Mouse (Mus musculus): Measurements from ENCODE around the gene Trim39.

Trim39 gene

DNA sequence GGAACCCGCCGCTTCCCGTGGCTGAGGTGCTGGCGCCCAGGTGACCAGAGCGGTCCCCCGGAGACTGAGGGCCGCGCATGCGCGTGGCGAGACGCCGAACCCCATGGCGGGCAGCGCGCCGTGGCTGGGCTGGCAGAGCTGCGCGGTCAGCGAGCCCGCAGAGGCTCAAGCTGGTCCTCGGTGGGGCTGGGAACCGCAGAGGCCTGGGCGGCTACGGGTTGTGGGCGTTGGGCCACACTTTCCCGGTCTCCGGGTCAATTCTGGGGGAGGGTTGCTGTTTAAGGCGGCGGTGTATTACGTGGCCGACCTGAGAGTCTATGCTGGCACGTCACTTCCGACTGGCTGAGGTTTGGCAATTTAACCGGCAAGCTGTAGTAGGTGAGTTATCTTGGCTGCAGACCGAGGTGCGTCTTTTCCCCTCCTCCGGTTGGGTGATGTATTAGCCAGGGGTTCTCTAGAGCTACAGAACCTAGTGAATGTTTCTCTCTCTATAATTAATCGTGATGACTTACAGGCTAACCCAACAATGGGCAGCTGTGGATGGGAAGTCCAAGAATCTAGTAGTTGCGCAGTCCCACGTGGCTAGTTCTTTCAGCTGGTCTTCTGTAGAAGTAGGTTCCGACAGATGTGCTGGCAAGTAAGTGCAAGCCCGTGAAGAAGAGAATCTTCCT, at the start of gene Trim39:
Gene Trim39 (minus strand): TSS at position 662 of the 671 bp plus-strand sequence.
- DNase-seq (ENCODE audit: low read depth, low spot score), result peak; percentile 65

DNA sequence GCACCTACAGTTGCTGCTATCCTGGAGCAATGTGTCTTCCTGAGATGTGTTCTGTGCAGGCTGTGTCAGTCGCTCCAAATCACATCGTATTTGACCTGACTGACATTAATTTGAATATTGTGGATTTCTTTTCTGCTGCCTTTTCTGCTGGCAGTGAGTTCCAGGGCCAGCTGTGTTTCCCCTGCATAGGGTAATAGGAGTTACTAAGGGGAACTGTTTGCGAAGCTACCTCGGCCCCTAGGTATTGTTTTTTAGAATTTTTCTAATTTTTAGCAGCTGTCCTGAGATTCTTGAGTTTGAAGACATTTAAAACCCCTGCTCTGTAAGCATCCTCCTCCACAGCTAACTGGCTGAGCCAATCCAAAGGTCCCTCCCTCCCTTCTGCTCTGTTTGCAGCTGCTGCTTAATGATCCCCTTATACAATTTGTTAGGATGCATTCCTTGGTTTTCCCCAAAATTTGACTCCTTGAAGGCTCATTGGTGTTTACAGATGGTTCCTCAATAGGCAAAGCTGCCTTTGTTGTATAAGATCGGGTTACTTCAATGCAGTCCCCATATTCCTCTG, 43.7 kb upstream of the Trim39 start:
- no peak for DNase-seq (ENCODE audit: low read depth, low spot score)

DNA sequence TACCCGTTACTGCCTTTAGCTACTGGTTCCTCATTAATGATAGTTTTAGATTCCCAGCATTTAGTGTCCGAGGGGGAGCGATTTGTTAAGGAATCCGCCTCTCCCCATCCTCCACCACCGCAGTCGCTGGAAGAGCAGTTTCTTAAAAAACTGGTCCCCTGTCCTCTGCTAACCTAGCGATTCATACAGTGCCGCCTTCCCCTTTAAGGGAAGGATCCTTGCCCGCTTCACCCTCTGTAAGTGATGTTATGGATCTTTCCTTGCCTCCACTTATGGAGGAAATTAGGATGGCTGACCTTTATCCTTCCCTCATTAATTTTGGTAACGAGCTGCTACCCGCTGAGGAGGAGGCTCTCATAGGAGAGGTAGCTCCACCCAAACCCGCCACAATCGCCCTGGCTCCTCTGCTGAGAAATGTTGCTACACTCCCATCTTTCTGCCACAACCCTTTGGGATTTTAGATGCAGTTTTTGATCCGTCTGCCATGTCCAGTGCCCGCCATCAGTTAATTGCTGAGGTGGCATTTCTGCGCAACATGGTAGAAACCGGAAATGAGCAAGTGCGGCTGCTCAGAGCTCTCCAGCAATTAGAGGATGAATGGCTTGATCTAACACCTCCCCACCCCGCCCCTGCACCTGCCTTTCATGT, 43.1 kb upstream of the Trim39 start:
- peak; percentile 17 for DNase-seq (ENCODE audit: low read depth, low spot score)

DNA sequence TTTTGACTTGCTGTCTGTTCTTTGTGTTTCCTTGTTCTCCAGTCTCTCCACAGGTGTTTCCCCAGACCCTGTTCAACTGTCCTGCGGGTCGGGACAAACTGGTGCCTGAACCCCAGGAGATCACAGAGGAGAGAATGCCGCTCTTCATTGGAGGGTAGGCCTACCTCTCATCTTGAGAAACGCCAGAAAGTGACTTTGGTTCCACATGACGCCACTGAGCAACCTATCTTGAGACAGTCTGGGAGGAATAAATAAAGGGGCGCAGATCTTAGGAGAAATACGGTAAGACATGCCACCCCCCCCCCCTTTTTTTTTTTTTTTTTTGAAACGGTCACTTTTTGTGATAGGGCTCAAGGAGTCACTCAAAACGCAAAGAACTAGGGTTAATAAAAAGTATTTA, 42.5 kb upstream of the Trim39 start:
- peak; percentile 29 for DNase-seq (ENCODE audit: low read depth, low spot score)

DNA sequence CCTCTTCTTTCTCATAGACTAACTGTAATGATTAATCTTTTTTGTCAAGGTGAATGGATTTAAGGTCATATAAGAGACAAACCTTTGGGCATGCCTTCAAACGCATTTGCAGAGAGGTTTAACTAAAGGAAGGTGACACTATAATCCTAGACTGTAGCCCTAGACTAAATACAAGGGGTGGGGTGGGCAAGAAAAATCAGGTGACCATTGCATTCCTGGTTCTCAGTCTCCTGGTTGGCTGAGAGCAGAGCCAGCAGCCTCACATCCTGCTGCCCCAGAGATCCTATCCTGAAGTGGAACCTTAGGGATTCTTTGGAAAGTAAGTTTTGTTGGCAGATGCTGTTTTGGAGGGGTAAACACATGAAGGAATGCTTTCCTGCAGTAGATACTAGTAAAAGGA, 37.2 kb upstream of the Trim39 start:
- DNase-seq (ENCODE audit: low read depth, low spot score), result no peak

DNA sequence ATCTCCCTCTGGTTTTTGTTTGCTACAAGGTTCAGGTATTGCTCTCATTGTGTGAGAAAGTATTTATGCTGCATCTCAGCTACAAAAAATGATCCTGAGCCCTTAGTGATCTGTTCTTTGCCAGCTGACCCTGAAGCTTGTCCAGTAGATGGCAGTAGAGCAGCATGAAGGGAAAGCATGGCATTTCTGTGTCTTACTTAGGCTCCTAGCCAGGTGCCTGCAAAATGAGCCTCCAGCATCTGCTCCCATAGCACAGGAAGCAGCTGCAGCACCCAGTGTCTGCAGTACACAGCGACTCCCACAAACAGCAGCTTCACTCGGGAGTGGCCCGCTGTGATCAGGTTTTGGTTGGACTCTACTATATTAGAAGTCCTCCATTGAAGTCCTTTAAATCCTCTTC, 36.8 kb upstream of the Trim39 start:
- peak; percentile 30 for DNase-seq (ENCODE audit: low read depth, low spot score)

DNA sequence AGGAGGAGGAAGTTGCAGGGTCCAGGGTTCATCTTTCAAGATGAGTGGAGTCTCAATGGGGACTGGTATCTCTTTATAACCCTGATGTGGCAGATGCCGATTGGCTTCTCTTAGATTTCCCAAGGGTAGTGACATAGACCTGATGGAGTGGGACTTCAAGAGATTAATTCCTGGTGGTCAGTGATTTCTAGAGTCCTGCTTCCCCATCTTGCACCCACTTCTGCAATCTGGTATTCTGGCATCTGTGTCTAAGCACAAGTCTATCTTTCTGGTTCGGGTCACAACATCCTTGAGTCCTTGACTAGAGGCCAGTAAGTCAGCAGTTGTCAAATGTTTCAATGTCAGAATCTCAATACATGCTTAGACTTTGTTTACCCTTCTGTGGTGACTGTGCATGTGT, 14.3 kb upstream of the Trim39 start, which contains the start of gene H2-M10.2:
Gene H2-M10.2 (minus strand): TSS at position 101 of the 400 bp plus-strand sequence.
- DNase-seq (ENCODE audit: low read depth, low spot score), result no peak

DNA sequence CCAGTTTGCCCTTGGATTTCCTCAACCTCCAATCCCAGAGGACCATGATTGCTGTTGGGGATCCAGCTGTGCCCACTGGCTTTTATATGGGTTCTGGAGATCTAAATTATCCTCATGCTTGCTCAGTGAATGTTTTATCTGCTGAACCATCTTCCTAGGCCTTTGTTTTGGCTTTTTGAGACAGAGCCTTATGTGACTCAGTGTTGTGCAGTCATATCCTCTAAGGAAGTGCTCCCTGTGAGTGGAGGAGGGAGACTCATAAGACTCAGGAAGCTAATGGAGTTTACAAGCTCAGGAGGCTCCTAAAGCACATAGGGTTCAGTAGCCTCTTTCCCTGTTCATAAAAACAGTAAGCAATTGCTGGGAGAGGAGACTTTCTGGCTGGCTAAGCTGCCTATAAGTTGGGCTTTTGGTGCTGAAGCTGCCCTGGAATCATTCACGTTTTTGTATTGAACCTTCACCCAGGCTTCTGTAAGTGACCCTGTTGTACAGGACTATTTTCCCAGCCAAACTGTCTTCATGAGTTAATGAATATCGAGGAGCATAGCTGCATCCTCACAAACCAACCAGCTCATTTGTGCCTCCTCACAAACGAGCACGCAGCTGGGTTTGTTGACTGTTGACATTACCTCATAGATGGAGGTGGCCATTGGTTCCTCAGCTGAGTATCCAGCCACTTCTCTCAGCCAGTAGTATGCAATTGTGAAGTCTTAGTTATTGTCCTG, 9.6 kb upstream of the Trim39 start:
- no peak for DNase-seq (ENCODE audit: low read depth, low spot score)

DNA sequence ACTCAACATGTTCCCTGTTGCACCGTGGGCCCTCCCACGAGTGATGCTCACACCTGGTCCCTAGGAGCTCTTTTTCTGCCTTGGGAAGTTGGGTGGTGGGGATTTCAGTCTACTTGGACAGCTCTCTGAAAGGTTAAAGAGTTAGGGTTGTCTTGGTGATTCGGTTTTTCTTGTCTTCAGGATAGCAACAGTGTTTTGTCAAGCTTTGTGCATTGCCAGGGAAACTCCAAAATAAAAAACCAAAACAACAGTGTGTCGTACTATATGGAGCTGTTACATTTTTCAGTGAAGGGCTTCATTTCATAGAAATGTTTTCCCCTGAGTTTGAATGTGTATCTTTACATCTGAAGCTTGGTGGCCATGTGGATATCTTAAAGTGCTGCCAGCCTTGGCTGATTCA, 2.7 kb upstream of the Trim39 start:
- no peak for DNase-seq (ENCODE audit: low read depth, low spot score)

DNA sequence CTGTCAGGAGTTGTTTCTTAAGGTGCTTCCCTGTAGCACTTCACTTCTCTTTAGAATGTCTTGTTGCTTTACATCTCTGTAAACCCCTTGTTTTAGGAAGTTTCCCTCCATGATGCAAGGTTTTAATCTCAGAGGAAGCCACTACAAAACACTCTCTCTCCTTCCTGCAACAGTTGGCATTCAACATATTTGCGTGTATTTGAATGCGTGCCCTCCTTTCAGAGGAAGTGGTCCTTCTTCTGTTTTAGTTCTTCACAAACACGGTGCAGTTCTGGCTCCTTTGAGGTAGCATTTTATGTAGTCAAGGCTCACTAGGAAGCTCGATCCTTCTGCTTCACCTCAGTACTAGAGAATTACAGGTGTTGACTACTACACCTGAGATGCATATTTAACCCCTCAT, 1.7 kb upstream of the Trim39 start:
- DNase-seq (ENCODE audit: low read depth, low spot score), result no peak

DNA sequence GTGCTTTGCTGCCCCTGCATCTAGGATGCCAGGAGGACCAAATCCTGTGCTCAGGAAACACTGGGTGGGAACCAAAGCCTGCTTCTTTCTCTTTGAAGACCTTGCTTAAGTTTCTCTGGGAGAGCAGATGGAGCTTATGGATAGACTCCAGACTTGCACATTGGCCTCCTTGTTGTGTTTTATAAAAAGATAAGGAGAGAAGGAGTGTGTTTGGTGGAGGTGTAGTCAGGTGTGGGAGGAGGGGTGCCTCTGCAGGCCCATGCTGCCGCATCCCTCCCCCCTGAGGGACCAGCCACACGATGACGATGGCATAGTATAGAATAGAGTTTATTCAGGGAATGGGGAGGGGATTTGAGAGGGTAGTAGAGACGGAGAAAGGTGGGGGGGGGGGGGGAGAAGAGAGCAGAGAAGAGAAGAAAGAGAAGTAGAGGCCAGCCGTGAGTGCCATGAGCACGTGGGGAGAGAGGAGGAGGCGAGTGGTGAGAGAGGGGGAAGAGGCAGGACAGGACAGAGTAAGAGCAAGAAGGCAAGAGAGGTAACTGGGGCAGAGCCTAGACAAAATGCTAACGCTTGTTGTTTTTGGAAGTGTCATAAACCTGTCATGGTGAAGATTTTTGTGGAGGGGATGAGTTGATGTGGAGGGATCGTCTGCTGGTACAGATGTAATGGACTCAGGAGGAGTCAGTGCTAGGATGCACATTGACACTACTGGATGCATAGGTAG, 758 bp upstream of the Trim39 start:
- DNase-seq (ENCODE audit: low read depth, low spot score), result no peak

DNA sequence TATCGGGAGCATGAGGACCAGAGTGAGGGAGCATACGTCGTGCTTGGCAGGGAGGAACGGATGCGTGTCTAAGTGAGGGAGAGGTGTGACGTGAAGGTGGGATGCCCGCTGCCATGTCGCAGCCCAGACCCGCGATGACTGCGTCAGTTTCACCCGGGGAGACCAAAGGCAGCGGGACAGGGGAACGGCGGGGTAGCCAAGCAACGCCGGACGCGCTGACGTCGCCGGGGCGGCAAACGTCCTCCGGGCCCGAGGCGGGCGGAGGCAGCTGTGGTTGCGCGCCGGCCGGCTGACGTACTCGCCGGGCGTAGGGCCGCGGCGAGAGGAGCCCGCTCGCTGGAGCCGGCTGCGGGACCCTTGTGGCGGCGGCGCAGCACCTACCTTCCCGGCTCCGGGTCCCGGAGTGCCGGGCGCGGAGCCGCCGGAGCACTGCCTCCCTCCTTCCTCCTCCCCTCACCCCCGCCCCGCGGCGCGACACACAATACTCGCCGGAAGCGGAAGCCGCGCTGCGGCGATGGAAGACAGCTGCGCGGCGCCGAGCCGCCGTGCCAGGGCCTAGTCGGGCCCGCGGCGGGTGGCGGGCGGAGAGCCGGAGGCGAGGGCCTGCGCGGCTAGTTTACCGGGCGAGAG, 976 bp downstream of the Trim39 start:
- peak; percentile 77 for DNase-seq (ENCODE audit: low read depth, low spot score)

DNA sequence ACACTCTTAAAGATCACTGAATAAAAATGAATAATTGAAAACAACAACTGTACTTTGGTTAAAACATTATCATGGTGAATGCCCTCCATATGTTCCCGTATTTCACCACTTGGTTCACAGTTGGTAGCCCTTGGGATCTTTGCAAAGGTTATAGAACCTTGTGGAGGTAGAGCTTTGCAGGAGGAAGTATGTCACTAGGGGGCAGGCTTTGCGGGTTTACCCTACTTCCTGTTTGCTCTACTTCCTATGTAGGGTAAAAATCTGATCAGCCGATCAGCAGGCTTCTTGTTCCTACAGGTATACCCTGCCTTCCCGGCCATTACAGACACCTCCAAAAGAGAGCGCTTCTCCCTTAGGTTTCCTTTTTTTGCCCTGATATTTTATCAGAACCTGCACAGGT, 6.2 kb downstream of the Trim39 start:
- DNase-seq (ENCODE audit: low read depth, low spot score), result no peak

DNA sequence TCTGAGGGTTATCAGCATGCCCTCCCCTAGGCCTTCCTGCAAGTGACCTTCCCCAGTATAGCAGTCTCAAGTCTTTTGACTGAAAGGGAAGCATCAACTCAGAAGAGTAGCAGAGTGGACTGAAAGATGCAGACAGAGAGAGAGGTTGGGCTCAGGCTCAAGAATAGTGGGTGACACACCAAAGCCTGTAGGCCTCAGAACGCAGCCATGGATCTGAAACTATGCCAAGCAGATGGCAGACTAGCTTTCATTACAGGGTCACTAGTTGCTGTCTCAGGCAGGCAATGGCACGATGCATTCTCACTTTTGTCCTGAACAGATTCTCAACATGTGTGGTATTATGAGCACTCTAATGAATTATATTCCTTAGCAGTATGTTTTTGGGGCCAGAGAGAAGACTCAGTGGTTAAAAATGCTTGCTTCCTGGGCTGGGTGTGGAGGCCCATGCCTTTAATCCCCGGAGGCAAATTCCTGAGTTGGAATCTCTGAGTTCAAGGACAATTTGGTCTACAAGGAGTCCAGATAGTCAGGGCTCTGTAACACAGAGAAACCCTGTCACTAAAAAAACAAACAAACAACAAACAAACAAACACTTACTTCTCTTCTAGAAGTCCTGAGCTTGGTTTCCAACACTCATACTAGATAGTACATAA, 7.6 kb downstream of the Trim39 start:
- DNase-seq (ENCODE audit: low read depth, low spot score), result no peak

DNA sequence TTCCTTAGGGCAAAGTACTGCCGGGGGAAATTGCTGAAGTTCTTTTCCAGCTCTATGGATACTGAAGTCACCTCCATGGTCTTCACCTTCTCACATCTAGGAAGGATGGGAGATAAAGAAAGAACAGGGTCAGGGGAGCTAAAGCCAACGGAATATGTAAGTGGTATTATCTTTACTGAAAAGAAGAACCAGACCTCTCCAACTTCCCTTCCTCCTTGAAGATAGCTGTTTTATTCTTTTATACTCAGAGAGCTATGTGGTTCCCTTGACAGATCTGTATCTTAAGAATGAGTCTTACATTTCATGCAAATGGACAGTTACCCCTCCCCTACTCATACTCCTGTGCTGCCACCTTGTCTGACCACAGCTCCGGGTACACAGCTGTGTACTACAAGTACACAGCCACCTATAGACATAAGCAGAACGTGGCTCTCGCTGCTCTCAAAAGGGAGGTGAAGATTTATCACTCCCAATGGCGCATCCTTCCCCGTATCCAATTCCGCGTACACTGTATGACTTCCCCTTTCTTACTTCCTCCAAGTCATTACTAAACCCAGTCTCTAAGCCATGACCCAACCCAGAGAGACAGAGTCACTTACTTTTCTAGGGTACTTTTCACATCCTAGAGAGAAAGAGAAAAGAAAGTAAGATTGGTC, 10.4 kb downstream of the Trim39 start:
- DNase-seq (ENCODE audit: low read depth, low spot score), result no peak

DNA sequence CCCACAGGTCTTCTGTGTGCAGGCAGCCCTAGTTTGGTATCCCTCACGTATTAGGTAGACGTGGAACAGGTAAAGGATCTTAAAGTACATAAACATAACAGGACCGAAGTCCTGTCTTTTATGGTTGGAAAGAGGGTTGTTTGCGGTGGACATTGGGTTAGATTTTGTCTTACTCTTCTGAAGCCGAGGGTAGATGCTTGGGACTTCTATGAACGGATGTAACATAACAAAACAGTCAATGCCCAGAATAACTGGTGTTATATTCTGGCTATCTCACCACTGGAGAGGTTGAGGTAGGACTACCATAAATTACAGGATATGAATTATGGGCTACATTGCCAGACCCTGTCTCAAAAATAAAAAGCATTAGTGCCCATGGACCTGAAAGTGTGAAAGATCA, 14.1 kb downstream of the Trim39 start, which contains the start of gene Rpp21:
Gene Rpp21 (minus strand): TSS at position 101 of the 400 bp plus-strand sequence.
- DNase-seq (ENCODE audit: low read depth, low spot score), result no peak

DNA sequence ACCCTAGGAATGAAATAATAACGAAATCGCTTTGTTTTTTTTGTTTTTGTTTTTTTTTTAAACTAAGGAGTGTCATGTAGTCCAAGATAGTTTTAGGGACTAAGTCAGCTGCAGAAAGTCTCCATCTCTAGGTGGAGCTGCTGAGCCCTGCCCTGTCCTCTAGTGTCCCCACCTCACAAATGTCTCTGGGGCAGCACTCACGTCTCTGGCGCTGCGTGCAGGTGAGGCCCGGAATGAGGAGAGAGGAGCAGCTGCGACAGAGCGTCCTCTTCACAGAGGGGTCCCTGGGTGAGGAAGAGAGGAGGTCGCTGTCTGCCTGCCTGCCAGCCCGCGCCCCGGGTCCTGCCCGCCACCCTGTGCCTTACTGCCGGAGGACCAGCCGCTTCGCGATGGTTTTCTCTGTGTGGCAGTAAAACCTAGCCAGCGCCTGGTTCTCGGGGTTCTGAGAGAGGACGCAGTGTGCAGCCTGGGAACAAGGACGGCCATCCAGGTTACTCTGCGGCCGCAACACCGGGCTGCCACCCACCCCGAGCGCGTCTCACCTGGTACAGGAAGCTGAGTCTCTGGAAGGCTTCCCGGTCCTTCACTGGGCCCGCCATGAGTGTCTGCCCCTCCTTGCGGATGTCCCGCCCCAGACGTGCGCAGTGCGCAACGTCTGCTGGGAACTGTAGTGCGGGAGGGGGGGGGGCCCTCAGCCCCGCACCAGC, 14.7 kb downstream of the Trim39 start:
- no peak for DNase-seq (ENCODE audit: low read depth, low spot score)

DNA sequence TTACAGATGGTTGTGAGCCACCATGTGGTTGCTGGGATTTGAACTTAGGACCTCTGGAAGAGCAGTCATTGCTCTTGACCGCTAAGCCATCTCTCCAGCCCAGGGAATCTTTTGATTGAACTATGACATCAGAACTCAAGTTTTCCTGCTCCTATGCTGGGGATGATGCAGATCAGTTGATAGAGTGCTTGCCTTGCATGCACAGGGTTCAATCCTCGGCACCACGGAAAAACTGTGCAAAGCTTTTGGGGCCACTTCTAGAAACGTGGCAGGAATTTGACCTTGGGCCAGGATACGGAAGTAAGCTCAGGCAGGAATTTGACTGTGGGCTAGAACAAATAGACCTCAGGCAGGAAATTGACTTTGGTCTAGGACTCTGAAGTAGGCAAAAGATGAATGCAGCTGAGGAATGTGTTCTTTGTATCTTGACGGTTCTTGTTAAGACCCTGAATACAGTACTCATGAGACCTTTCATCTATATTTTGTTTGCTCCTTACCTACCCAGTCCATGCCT, 18.9 kb downstream of the Trim39 start:
- no peak for DNase-seq (ENCODE audit: low read depth, low spot score)

DNA sequence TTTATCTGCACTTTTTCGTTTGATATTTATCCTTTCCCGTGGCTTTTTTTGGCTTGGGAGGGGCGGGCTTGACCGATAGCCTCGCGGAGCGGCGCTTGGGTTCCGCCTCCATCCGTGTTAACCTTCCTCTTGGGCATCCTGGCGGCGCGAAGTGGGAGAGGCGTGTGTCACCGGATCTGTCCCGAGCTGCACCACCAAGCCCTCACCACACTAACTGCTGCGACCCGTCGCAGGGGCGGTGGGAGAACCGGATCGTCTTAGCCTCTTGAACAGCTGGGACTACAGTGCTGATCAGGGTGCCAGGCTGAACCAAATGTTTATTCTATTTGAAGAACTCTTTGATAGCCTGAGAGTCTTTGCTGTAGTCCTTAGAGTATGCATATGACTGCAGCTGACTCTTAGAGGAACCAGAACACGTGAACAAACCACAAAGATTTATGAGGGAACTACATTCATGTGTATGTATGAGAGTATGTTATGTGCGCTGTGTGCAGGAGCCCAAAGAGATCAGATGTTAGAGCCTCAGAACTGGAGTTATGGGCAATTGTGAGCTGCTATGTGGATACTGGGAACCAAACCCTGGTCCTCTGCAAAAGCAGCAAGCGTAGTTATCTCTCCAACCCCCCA, 19.7 kb downstream of the Trim39 start:
- no peak for DNase-seq (ENCODE audit: low read depth, low spot score)

Measured in embryo, embryonic 11.5 days (tissue).